Mouse (Mus musculus) gonadal fat pad, adult 2 months (tissue): Measurements from ENCODE around the gene Gm29110. TPM values are rescaled to one million over a fixed set of nuclear protein-coding genes. Genes with fewer than 3 reads are reported as not detected.
"Not testable (repeated sequence)": the region's sequence is repeated elsewhere in the genome, so short reads cannot be mapped to it uniquely, and the experiment has no call there.

ENCODE experiments used
- DNase-seq: peaks from one replicate; pipeline ENCODE4 v3.0.0-alpha.2; 2012; ENCODE audit warnings: low read depth
- polyA plus RNA-seq: library from polyadenylated mRNA; depleted of rRNA; stranded (reverse); fragments of >200 nt; gene quantifications from 2 replicates; pipeline ENCODE4 v1.2.3, GENCODE M21; 2012; rRNA removed

Gm29110 gene
- polyA plus RNA-seq: not detected in 2 replicates

DNA sequence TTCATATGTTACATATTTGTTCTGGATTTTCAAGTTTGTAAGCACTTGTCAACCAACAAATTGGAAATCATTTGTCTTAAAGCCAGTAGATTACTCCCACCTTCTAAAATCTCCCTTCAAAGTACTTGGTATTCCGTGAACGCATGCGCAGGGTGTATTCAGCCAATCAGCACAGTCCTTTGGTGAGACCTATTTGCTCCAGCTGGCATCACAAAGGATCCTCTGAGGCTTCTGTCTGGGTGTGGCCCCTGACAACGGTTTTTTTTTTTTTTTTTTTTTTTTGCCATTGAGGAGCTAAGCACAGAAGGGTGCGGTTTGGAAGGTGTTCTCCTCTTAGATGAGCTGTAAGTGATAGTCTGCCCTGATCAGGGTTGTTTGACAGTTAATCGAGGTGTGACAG is at the start of gene Gm29110:
Gm29110 (plus strand) TSS at position 301 of the 400 bp plus-strand sequence.
- not testable (repeated sequence) for DNase-seq

Other genes starting within 250 kb of the Gm29110 start
- not detected in 2 replicates for gene Gm21913, start 153.4 kb downstream of the Gm29110 start, polyA plus RNA-seq